Mouse (Mus musculus) thymus, postnatal 4 days (tissue): ENCODE measurements around the gene Ptbp1.

Experiments
- DNase-seq: peaks from one replicate; pipeline ENCODE4 v3.0.0; 2021

Ptbp1 gene

GRCm38 (mm10) chr10:79853860-79854795, at the start of gene Ptbp1:
Gene Ptbp1, plus strand, starts transcription at chr10:79854427.
- DNase-seq, result peak; percentile 99

- no peak for DNase-seq
Measured at GRCm38 (mm10) chr10:79805636-79806035, 48.6 kb upstream of the Ptbp1 start.

- no peak for DNase-seq
Measured at GRCm38 (mm10) chr10:79806331-79806730, 47.9 kb upstream of the Ptbp1 start.

GRCm38 (mm10) chr10:79806972-79807371, 47.3 kb upstream of the Ptbp1 start:
- no peak for DNase-seq

GRCm38 (mm10) chr10:79807826-79808225, 46.4 kb upstream of the Ptbp1 start:
- DNase-seq, result no peak

- no peak for DNase-seq
Measured at GRCm38 (mm10) chr10:79808728-79809127, 45.5 kb upstream of the Ptbp1 start.

- DNase-seq, result peak; percentile 96
Measured at GRCm38 (mm10) chr10:79811736-79812637, 42.2 kb upstream of the Ptbp1 start.

- no peak for DNase-seq
Measured at GRCm38 (mm10) chr10:79814271-79814842, 39.9 kb upstream of the Ptbp1 start.

- peak; percentile 61 for DNase-seq
Measured at GRCm38 (mm10) chr10:79815671-79816494, 38.3 kb upstream of the Ptbp1 start.

GRCm38 (mm10) chr10:79817111-79817510, 37.1 kb upstream of the Ptbp1 start:
- no peak for DNase-seq

- no peak for DNase-seq
Measured at GRCm38 (mm10) chr10:79818225-79818624, 36.0 kb upstream of the Ptbp1 start.

GRCm38 (mm10) chr10:79819606-79820005, 34.6 kb upstream of the Ptbp1 start:
- no peak for DNase-seq

GRCm38 (mm10) chr10:79820277-79820676, 34.0 kb upstream of the Ptbp1 start:
- DNase-seq, result no peak

GRCm38 (mm10) chr10:79820782-79821181, 33.4 kb upstream of the Ptbp1 start, which contains the start of gene Misp:
Gene Misp, plus strand, starts transcription at chr10:79820989.
- no peak for DNase-seq

GRCm38 (mm10) chr10:79821731-79822130, 32.5 kb upstream of the Ptbp1 start:
- no peak for DNase-seq

GRCm38 (mm10) chr10:79822372-79822771, 31.9 kb upstream of the Ptbp1 start:
- no peak for DNase-seq

GRCm38 (mm10) chr10:79823011-79823410, 31.2 kb upstream of the Ptbp1 start:
- DNase-seq, result no peak

- DNase-seq, result no peak
Measured at GRCm38 (mm10) chr10:79824413-79824812, 29.8 kb upstream of the Ptbp1 start.

GRCm38 (mm10) chr10:79831583-79831982, 22.6 kb upstream of the Ptbp1 start:
- no peak for DNase-seq

- peak; percentile 57 for DNase-seq
Measured at GRCm38 (mm10) chr10:79832026-79832785, 22.0 kb upstream of the Ptbp1 start.

- no peak for DNase-seq
Measured at GRCm38 (mm10) chr10:79832786-79833181, 21.4 kb upstream of the Ptbp1 start.
